Mouse (Mus musculus) left cerebral cortex, adult 18-20 months (tissue): ENCODE results near the gene Exosc2. TPM values are rescaled to one million over a fixed set of nuclear protein-coding genes. Genes with fewer than 3 reads are reported as not detected.
A peak's percentile ranks its signal among the peaks of the same experiment; 100 is the strongest.

ENCODE experiments used
- DNase-seq, 2 experiments: peaks; one replicate each; pipeline ENCODE4 v3.0.0; 2021 to 2022; ENCODE audit warnings: low spot score in 2 of 2, mixed read lengths in 1 of 2
- long read RNA-seq, 2 experiments: library from polyadenylated mRNA; stranded (forward); transcript quantifications; one replicate each; pipeline ENCODE4 v2.0.0; 2021
- total RNA-seq, 2 experiments: library from RNA; stranded (reverse); gene quantifications; 2 replicates each; pipeline ENCODE4 v1.2.3; 2021

The Exosc2 gene
- total RNA-seq, result 10 to 100 TPM; 19.5 to 24.2 TPM
- long read RNA-seq, experiment 1, transcript Exosc2-201 (9 exons, 1,686 nt), result major isoform, 24 of 31 reads
- long read RNA-seq, experiment 1, partial matches to known transcripts, result 6 of 31 reads
- long read RNA-seq, experiment 1, other reads (novel, unspliced or antisense), result 1 of 31 reads
- long read RNA-seq, experiment 2, transcript Exosc2-201 (9 exons, 1,686 nt), result major isoform, 27 of 31 reads
- long read RNA-seq, experiment 2, partial matches to known transcripts, result 3 of 31 reads
- long read RNA-seq, experiment 2, other reads (novel, unspliced or antisense), result 1 of 31 reads

DNA sequence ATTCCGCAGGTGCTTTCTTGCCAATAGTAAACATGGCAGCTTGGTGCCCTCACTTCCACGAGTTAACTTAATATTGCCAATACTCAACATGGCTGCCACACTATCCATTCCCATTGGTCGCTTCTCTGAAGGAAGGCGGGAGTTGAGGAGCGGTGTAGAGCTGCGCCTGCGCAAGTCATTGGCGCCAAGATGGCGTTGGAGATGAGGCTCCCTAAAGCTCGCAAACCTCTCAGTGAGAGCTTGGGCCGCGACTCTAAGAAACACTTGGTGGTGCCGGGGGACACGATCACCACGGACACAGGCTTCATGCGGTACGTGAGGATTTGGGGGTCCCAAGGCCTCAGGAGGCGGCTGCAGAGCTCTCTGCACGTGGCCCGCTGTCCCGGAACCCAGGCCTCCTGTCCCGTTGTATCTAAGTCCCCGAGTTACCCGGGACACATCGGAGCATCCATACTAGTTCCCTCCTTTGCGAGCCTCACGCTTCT, at the start of gene Exosc2:
Exosc2 (plus strand) TSS at position 165 of the 485 bp plus-strand sequence.
- peak; percentile 85 to 90 for DNase-seq

DNA sequence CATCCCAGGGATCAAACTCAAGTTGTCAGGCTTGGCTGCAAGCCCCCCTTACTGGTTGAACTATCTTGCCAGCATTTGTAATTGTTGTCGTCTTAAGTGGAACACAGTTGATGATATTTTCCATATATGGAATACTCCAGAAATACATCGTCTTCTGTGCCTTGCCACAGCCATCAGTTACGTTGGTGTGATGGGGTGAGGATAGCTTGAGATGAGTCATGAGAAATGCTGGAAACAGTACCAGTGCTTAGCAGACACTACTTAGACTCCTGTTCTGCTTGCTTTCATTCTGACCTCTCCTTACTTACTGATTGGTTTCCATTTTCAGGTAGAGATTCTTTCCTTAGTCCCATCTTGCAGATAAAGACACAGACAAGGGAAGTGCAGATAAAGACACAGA, 37.0 kb upstream of the Exosc2 start:
- DNase-seq, result no peak

DNA sequence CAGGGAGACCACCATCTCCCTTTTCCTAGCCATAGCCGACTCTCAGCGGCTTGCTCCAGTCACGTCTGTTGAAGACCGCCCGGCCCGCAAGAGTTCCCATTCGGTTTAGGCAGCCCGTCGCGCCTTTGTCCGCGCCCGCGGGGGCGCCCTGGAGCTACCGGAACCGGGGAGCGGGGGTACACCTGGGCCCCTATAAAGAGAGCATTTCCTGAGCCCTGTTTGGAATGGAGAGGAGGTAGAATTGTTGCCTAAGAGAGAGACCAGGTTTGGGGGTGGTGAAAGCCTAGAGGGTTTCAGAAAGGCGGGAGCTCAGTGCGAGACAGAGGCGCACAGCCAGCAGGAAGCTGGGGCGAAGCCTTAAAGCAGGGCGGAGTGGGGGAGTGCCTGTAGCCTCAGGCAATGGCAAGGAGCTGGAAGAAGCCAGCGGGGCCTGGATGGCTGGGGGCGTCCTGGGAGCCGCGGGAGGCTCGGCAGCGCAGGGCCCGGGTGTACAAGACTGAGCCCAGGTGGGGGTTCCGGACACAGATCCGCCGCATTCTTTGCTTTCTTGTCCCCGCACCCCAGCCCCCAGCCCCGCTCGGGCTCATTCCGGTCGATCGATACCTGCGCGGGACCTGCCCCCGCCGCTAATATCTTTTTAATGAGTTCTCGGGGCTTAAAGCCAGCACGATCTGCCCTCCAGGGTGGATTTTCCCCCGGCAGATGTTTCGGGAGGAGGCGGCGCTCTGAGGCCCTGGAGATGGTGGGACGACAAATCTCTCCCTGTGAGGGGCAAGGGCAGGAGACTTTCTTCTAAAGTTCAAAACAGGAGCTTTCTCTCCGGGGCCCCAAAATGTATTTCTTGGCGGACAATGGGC, 35.0 kb upstream of the Exosc2 start:
- no peak for DNase-seq

DNA sequence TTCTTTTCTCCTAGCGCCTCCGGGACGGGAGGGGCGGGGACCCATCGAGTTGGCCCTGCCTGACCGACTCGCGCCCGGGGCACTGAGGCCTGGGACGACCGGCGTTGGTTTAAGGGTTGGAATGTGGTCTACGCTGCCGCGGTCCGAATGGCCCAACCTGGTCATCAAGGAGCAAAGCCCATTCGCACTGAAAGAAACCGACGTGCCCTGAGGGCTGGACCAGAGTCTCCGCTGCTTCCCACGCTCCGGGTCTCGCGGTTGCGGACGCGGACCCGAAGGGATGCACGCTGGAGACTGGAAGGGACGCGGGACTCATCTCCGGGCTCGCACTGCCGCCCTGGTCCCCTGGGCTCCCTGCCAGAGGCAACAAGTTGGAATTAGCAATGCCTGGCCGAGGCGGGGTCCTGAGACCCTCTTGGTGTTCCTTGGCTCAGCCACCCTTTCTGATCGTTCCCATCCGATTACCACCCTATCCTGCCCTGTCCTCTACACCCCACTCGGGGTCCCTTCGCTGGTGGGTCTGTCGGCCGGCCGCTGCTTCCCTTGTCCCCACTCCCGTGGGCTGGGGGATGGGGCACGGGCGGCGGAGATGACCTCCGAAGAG, 34.3 kb upstream of the Exosc2 start:
- no peak for DNase-seq

DNA sequence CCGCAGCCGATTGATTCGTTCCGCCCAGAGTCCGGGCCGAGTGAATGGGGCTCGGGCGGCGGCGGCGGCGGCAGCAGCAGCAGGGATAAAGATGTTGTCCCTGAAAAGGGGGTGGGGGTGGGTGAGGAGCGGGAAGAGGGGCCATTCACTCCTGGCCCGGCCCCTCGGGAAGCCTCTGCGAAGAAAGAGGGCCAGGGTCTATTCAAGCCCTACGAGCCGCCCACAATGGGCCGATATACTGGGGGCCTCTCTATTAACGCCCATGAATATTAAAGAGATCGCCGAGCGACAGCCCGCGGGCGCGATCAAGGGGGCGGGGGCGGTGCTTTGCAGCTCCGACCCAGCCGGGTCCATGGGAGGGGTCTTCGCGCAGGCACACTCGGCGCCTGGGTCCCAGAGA, 33.8 kb upstream of the Exosc2 start:
- no peak for DNase-seq

DNA sequence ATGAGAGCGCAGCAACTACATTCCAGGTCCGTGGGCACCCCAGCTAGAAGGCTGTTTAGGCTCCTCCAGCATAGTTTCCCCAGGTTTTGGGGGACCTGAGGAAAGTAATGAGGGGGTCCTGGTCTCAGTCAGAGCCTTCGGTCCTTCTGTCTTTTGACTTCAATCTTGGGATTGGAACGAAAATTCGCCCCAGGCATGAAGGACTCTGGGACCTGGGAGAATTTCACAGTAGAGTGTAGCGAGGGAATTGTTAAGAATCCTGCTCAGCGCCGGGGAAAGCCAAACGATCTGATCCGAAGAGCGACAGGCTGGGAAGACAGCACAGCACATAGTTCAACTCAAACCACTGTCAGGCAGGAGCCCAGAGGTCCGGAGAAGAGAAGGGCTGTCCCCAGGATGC, 33.2 kb upstream of the Exosc2 start:
- DNase-seq, result no peak

DNA sequence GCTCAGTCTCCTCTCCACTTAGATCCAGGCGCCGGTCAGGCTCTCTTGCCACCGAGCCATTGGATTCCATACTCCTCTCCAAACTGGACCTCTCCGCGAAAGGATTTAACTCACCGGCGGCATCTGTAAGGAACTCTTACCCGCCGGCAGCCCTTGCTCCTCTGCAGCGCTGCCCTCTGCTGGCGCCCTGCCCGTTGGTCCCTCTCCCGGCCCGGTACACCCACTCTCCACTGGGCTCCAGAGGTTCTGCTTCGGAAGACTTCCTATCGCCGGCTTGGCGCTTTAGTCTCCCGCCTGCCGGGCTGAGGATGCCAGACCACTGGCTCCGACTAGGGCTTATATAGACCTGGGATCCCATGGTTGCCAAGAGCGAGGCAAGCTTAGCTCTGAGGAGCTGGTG, 32.7 kb upstream of the Exosc2 start:
- DNase-seq, result no peak

DNA sequence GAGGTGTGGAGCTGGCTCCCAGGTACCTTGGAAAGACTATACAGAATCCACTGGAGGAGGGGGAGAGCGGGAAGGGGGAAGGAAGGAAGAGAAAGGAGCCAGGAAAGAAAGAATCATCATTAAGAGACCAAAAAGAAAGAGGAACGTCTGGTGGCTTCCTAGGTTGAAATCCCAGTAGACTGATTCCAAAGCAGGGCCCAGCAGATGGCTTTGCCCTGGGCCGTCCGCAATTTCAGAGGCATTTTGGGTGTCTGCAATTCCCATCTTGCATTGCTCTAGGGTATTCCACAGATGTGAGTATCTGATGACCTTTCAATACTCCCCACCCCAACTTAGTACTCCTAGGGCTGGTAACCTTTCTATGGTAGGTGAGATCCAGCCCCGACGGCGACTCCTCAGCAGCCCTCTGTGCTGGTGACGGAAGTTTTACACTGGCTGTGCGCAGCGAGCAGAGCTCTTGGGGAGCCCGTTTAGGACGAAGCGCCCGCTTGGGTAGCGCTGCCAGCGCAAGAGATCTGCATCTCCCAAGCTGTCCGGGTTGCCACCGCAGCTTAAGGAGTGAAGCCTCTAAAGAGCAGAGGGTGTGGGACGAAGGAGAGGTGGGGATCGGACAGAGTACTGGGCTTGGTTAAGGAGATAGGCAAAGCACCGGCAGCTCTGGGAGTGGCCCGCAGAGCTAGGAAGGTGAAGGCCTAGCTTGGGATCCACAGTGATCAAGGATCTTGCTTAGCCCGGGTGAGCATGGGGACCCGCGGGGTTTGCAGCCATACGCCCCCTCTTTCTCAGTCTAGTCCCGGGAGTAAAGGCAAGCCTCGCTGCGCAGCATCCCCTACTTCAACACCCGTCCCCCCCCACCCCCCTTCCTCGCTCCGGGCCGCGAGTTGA, 31.7 kb upstream of the Exosc2 start:
- DNase-seq, result no peak

DNA sequence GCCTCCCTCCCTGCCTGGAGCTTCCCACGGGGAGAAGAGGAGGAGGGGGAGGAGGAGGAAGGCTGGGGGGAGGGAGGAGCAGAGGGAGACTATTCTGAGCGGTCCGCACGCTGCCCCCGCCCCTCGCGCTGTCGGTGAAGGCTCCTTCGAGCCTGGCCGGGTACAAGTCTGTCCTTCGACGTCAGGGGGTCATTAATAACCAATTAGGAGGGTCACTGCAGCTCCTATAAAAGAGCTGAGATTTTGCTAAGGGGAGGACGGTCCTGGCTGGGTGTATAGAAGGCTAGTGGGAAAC, 31.1 kb upstream of the Exosc2 start:
- DNase-seq, result no peak

DNA sequence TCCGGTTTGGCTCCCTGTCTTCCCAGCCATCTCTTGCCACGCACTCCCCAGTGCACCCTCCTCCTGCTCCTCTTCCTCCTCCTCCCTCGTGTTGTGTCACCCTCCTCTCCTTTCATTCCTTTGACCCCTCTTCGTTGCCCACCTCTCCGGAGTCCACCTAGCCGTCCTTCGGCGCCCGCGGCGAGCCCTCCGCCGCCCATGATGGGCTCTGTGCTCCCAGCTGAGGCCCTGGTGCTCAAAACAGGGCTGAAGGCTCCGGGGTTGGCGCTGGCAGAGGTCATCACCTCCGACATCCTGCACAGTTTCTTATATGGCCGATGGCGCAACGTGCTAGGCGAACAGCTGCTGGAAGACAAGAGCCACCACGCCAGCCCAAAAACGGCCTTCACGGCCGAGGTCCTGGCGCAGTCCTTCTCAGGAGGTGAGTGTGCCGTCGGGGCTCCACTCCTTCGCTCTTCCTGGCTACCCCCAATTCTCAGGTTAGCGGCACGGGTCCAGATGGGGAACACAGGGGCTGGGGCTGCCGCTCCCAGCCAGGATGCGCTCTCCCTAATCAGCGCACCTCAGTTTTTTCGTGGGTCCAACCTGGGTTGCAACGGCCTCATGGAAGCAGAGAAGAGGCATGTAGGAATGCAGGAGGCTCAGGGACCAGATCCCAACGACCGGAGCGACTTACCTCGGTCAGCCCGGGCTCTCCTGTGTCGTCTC, 30.5 kb upstream of the Exosc2 start, which contains the start of gene Prdm12:
Prdm12 (plus strand) TSS at position 137 of the 708 bp plus-strand sequence.
- DNase-seq, result no peak

DNA sequence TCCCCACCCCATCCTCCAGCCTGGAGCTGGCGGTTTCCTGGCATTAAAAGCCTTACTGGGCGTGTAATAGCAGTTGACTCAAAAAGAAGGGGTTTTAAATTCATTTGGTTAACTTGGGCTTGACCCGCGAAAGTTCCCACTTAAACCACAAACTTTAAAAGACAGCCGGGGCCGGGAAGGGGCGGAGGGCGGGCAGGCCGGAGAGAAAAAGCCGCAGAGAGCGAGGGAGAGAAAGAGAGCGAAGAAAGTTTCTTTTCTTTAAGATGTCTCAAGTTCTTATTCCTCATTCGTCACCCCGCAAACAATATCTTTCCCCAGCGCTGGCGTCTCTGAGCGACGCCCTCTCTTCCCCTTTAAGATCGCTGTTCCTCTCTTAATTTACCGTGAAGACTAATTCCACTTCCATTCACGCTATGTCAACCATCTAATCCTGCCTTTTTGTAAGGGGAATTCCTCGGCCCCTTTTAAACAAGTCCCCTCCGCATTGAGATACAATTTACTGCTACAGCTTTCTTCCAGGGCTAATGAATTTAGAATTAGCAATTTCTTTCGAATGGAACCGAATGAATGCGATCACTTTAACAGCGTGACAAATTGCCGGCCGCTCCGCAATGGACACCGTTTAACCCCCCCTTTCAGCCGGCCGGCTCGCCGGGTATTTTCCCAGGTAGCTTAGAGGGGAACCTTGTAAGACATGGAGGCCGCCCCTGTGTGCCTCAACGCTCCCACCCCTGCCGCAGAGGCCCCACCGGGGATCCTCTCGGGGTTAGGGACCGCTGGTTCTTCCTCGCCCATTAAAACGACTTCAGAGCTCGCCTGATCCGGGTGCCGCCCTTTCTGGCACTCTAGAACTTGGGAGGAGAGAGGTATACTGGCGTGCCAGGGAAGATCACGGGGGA, 29.7 kb upstream of the Exosc2 start:
- DNase-seq, result no peak

DNA sequence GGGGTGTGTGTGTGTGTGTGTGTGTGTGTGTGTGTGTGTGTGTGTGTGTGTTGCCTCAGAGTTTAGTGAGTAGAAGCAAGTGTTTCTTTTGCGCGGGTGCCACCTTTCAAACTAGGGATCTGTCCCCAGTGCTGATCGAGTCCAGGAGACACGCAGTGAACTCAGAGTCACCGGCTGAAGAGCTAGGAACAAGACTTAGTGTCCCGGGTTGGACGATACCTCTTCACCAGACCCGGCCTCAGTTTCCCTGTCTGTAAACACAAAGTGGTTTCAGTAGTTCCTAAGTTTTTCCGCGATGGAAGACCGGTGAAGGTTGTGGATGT, 29.0 kb upstream of the Exosc2 start:
- DNase-seq, result no peak

DNA sequence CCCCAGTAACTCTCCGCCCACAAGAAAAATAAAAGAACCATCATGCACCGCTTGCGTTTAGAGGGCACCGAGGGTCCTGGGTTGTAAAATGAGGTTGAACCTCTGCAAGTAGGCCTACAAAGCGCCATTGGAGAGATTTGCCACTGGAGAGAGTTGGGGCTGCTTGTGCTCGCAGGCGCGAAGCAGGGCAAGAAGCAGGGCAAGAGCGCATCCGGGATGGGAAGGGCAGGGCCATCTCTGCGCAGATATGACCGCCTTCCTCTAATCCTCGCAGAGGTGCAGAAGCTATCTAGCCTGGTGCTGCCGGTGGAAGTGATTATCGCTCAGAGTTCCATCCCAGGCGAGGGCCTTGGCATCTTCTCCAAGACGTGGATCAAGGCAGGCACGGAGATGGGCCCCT, 28.6 kb upstream of the Exosc2 start:
- no peak for DNase-seq

DNA sequence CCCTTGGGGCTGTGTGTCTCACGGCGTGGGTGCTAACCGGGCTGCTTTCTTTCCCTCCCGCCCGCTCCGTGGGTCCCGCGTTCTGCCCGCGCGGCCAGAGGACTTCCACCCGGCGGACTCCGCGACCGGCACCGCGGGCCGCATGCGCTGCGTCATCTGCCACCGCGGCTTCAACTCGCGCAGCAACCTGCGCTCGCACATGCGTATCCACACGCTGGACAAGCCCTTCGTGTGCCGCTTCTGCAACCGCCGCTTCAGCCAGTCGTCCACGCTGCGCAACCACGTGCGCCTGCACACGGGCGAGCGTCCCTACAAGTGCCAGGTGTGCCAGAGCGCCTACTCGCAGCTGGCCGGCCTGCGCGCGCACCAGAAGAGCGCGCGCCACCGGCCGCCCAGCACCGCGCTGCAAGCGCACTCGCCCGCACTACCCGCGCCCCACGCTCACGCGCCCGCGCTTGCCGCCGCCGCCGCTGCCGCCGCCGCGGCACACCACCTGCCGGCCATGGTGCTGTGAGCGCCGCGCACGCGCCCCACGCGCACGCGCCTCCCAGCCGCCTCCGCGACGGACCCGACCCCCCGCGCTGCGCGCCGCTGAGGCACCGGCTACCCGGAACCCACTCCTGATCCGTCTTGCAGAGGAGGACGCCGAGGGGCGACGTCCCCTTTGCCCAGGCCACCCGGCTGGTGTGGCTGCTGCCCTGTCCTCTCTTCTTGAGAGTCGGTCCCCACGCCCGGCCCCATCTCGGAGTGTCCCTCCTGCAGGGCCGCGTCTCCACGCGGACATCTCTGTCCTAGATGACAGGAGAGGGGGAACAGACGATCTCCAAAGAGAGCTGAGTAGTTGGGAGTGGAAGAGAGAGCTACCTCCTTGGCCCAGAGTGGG, 16.3 kb upstream of the Exosc2 start:
- peak; percentile 68 to 84 for DNase-seq

DNA sequence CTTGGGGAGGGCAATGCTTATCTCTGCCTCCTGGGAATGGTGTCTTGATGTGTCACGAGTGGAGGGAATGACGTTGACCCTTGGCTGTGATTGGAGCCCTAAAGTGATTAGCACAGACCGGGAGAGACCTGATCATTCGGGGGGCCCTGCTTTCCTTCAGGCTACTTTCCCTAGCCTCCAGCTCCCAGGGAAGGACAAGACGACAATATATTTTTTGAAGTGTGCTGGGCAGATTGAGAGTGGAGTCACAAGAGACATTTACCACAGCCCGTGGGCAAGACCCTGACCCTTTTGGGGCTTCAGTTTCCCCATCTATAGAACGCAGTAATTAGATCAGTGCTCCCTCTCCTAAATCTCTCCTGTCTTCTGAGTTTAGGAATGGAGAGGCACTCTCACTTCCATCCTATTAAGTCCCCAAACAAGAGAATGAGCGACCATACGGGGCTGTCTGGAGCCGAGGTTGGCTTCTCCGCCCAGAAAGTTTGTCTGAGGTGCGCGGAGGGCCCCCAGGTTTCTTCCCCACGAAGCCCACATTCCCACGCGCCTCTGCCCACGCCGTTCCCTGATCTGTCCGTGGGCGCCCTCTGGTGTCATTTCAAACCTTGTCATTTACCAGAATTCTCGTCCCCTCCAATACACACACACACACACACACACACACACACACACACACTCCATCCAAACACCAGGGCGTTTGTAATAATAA, 15.5 kb upstream of the Exosc2 start:
- DNase-seq, result peak; percentile 72 to 78

DNA sequence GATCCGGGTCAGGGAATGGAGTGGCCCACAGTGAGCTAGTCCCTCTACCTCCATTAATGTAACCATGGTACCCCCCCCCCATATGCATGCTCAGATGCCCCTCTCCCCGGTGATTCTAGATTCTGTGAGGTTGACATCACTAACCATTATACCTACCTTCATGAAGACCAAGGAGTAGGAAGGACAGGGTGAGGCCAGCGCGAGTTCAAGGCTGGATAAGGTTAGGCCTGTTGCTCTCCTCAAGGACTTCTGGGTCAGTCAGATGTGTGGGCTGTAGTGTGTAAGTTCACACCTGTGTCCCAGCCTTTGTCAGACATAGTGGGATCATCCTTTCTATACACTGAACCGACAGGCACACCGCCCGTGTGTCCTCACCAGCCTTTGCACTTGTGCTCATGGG, 14.1 kb upstream of the Exosc2 start:
- DNase-seq, result no peak

DNA sequence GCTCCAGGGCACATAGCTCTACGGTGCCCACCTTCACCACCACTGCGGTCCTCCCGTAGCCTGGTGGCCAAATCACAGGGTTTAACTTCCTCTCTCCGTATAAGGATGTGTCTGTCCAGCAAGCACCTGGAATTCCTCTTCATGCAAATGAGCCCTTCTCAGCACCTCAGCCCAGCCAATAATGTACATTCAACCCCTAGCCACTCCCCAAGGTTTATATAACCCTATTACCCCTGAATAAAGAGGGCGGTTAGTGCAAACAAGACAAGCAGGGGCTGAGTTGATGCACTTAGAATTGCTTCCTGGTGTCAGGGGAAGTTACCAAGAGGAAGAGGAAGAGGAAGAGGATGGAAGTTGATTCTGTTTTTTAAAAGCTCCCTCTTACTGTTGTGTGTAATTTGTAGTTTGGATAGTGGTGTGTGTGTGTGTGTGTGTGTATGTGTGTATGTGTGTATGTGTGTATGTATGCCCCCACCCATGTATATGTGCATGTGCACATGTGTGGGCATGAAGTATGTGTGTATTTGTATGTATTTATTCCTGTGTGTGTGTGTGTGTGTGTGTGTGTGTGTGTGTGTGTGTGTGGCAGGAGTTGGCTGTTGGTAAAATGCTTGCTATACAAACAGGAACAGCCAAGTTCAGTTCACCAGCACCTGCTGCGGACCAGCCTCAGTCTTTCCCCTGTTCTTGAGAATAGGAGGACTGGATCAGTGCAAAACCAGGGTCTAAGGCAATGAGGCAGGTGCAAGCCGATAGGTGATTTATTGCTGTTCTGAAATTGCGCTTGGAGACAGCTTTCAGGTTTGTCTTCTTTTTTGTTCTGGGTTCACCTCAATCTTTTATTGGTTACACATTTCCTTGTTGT, 7.3 kb upstream of the Exosc2 start:
- no peak for DNase-seq
